Mouse (Mus musculus): ENCODE results near the gene Dab2.

GRCm38 (mm10) chr15:6409031-6409430 lies 109.4 kb downstream of the Dab2 start:
- TF ChIP-seq EP300 (IDR thresholded peaks at IDR 0.05) (no peak), CTCF (IDR thresholded peaks at IDR 0.05) (no peak)

Measured in lung, postnatal 0 days (tissue).